Mouse (Mus musculus) layer of hippocampus, adult 8-10 months (tissue): ENCODE results near the gene Mtrex. TPM values are rescaled to one million over a fixed set of nuclear protein-coding genes. Genes with fewer than 3 reads are reported as not detected.

Experiments used
- DNase-seq, 2 experiments: peaks; one replicate each; pipeline ENCODE4 v3.0.0; 2022; ENCODE audit warnings: low spot score in 2 of 2
- total RNA-seq, 4 experiments: library from RNA; stranded (reverse); gene quantifications; 2 replicates each; pipeline ENCODE4 v1.2.4; 2022

The Mtrex gene
- total RNA-seq, 4 experiments from 2014 or later: 43.6 to 53.4 (median 51.7) TPM

DNA sequence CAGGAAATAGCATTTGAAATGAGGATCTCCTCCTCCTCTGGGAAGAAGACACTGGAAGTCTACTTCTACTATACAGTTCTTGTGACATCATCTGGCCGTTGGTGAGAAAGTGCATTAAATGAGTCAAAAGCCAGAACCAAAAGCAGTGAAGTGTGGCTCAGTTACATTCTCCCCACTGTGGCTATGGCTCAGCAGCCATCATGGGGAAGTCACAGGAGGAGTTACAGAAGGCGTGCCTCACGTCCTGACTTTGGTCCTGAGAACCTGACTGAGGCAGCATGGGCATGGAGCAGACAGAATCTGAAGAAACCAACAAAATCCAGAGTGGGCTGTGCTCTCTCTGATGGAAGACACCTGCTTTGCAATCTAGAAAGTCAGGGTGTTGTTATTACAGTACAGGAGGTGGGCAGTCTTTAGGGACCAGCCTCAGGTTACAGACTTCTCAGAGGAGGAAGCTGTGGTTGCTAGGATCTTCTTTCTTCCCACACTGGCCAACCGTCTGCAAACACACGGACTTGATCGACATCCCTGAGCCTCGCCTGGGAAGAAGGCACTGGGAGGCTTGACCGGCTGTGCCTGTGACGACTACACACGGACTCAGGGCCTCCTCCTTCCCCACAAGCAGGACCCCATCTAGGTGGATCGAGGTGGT, 57.0 kb downstream of the Mtrex start:
- no peak for DNase-seq

DNA sequence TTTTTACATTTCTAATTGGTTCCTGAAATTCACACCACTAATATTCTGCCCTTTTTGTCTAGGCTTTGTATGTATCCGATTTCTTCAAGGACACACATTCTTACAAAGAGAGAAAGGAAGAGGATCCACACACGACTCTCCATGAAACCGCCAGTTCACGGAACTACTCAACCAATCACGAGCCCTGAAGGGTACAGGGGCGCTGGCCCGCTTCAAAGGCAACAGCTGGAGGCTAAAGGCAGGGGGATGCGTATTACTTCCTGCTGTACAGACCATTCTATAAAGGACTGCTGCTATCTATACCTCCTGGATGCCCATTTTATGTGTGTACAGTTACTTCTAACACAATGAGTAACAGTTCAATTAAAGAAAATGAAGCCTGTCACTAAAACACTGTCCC, 59.8 kb downstream of the Mtrex start:
- DNase-seq: no peak

DNA sequence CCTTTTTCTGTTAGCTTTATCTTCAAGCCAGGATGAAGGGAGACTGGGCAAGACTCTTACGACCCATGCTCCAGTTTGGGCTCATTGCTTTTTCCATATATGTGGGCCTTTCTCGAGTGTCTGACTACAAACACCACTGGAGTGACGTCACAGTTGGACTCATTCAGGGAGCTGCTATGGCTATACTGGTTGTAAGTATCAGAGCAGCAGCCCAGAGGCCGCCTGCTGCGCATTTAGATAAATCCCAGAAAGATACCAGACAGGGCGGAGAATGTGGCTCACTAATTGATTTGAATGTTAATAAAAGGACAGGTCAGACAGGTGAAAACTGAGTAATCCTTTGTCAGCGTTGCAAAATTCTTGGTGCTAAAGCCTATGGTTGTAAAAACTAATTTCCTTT, 60.4 kb downstream of the Mtrex start:
- no peak for DNase-seq

DNA sequence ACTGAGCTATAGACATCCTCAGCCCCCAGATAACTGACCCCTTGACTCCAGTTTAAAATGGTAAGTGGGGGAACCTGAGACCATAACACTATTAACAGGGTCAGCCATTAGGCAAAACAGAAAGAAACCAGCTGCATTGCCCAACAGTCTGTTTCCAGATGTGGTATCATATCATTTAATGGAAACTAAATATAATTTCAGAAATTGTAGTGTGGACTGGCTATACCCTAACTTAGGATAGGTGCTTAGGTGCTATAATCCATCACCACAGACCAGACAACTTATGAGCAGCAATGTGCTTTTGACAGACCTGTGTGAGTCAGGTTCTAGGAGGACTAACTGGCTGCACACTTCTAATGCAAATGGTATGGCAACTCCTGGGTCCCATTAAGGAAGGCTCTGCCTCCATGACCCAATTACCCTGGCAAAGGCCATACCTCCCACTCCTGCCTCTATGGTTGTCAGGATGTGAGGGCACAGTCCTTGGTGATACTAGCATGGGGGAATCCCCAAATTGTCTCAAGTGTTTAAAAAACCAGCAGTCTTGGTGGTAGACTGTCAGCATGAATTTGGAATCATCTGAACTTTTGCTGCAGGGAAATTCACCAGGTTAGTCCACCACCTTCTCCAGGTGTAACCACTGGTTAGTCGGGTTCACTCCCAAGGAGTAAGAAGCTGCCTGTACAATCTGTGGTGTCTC, 64.1 kb downstream of the Mtrex start:
- no peak for DNase-seq

DNA sequence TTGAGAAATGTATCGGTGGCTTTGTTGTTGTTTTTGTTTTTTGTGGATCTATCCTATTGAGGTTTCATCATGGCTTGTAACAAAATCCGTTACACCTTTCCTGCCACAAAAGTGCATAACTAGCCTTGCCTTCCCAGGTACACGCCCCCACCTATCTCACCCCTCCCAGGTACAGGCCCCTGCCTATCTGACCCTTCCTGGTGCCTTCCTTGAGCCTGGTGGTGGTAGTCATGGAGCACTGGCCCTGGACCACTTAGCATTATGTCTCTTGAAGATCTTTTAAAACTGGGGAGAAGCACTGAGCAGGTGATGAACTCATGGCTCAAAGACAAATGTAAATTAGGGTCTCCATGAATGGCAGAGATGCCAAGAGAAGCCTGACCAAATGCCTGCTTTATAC, 64.9 kb downstream of the Mtrex start:
- DNase-seq: no peak

DNA sequence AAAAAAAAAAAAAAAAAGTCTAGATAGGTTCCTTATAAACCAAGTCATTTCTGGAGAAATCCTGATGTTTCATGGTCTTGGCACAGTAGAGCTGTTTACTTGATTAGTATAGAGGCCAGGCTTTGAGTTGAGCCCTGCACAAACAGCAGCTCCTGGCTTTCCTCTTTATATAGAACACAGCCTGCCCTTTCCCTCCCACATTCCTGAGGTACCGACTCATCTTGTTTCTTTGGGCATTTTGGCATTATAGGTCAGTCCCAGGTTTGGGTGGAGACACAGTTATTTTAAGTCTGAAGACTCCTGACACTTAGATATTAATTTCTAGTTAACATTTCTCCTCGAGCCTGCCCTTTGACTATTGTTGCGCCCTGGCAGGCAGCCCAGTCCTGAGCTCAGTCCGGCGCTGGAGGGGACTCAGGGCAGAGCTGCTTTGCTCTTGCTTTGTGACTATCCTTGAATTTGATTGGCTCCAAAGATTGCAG, 65.3 kb downstream of the Mtrex start:
- DNase-seq: no peak

DNA sequence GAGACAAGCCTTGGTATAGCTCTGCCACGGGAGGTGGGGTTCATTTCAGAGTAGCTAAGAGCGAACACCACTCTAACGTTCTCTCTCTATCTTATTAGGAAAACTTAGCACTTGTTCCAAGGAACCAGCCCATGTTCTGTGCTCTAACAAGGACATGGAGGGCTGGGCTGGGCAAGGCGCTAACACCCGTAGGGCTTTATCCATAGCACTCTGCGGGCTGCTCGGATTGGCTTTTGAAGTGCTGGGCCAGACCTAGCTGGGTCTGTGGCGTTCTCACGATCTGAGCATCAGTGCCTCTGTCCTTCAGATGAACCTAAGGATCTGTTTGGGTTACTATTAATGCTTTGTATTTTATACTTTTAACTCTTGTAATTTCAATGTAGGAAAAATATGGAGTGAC, 66.3 kb downstream of the Mtrex start:
- DNase-seq: no peak

DNA sequence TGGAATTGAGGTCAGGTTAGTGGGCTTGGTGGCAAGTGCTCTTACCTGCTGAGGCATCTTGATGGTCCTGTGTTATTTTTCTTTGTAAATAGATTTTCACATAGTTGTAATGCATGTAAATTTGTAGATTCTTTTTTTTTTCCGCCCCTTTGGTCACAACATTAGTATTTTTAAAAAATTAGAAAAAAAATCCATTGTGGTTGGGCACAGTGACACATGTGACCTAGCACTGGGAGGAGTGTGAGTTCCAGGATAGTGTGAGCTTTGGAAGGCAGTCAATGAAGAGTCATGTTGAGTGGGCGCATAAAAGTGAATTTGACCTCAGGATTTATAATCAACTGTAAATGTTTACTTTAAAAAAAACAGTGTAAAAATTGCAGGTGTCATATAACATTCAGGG, 66.8 kb downstream of the Mtrex start:
- DNase-seq: no peak

DNA sequence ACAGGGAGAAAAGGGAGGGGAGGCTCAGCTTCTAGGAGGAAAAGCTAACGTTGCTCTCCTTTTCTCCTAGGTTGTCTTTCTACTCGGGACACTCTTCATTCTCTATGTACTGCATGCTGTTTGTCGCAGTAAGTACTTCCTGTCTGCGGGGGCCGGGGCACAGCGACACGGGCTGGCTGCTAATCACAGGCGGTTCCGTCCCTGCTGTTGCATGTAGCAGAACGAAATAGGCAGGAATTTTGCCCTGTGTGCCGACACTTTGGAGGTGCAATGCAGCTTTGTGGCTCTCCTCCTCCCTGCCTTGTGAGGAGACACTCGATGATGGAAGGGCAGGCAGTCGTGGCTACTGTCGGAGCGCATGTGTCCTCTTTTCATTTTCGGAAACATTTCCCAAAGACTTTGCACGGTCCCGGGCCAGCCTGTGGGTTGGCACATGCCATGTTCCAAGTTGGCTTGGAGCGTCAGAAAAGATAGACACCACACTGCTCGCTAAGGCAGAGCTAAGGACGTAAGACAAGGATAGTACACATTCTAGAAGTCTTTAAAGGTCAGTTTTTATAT, 67.5 kb downstream of the Mtrex start:
- DNase-seq: no peak

DNA sequence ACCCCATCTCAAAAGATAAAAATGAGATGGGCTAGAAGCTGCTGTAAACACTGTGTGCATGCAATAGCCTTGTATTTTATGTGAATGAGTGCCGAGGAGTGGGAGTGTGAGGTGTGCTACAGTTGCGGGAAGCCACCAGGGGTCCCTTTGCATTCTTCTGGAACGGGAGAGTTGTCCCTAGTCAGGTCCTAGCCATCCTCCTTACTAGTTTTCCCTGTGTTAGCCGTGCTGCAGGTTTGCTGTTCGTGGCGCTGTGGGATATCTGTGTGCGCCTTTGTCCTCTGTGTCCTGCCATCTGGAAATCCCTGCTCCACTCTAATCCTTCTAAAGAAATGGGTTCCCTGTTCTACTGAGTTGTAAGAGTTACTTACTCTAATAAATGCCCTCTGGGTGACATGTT, 69.3 kb downstream of the Mtrex start:
- DNase-seq: no peak

DNA sequence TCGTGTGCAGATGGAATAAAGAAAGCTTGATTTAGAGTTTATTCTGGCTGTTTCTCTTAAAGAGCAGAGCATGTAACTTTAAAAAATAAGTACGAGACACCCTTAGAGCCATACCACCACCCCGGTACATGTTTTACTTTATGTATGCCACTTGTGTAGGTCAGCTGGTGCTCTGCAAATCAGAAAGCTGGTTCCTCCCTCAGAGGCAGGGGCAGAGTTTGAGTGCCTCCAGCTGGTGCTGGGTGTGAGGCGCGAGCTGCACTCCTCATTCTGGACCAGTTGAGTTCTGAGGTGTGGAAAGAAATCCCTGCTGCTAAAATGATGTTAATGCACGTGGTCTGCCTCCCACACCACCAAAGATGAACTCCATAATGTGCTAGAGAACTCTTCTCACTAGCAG, 72.8 kb downstream of the Mtrex start:
- DNase-seq: no peak

DNA sequence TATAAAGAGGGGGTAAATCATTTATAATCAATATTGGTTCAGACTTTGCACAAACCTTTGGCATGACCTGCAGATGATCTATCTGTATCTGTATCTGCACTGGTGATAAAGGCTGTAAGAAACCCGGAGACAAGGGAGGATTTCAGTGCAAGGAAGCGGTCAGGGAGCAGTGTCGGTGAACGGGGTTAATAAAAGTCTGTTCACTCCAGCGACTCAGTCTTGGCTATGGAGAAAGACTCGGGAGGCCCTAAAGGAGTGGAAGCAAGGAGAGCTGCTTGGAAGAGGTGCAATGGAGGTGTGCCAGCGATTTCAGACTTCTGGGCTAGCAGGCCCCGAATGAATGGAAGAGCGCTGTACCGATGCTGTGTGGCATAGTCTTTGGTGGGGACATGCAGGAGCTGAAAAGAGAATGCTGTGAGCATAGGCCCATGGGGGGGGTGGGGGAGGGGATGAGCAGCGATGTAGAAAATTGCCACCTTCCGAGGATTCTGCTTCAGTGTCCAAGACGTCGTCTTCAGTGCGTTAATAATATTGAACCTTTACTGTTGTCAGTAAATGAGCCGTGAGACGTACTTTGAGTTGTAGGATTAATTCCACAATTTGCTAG, 73.4 kb downstream of the Mtrex start:
- DNase-seq: no peak

DNA sequence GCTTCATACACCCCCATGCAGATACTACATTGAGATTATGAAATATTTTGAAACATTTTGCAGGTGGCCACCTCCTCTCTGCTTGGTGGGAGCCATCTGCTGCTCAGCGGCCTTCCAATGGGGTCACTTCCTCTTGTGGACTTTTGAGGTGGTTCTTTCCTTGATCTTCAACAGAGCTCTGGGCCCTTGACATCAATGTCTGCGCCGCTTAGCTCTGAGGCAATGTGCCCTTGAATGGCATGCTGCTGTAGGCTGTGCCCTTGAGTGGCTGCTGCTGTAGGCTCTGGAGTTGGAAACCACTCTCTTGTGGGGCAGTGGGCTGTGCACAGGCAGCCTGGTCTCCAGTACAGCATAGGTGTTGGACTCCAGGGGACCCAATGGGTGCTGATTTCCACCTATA, 81.3 kb downstream of the Mtrex start:
- no peak for DNase-seq

DNA sequence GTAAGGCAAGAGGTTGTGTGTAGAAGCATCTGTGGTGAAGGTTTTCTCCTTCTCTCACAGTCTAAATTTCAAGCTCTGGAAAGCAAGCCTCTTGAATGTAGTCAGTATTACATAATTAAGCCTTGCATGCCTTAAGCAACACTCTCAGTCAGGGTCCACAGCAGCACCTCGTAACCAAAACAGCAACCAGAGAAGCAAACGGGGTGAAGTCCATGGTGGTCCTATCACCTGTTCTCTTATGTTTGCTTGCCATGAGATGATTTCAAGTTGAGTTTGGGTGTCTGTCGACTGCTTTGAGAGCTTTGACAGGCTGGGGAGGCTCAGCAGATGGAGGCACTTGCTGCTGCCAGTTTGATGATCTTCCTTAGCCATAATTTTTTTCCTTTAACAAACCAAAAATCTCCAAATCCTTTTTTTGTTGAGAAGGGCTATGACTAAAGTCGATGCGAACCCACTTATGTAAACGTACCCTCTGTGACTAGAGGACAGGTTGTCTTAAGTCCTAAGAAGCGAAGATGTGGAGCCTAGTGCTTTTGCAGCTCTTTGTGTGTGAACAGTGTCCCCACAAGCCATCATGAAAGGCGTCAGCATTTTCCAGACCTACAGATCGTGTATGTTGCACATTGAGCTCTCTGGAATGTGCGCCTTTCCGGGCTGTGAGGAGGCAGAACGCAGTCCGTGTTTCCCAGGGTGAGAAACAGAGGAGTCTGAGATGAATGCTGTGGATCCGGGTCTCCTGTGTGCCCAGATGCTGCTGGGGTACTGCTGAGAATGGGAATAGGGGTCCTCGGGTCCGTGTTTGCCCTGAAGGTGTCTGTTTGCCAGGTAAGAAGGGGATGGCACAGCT, 86.7 kb downstream of the Mtrex start:
- peak; percentile 37 to 50 for DNase-seq

DNA sequence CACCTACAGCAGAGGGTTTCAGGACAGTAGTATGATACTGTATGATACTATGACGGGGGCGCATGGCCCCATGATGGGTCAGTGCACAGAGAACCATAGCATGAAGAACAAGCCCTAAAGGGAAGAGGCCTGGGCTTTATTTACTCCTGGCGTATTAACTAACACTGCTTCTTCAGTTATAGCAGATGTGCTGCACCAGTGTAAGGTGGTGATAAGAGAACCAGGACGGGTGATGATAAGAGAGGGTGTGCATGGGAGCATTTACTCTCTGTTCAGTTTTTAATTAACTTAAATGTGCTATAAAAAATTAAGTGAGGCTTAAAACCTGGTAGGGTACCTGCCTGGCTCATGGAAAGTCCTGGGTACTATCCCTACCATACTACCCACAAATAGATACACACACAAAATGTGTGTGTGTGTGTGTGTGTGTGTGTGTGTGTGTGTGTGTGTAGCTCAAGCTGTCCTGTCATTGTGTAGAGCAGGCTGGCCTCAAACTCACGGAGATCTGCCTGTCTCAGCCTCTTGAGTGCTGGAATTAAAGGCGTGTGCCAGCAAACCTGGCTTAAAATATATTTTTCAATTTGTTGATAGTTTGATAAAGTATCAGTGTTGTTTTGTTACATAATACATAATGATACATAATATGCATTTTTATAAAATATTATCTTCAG, 88.5 kb downstream of the Mtrex start:
- no peak for DNase-seq

DNA sequence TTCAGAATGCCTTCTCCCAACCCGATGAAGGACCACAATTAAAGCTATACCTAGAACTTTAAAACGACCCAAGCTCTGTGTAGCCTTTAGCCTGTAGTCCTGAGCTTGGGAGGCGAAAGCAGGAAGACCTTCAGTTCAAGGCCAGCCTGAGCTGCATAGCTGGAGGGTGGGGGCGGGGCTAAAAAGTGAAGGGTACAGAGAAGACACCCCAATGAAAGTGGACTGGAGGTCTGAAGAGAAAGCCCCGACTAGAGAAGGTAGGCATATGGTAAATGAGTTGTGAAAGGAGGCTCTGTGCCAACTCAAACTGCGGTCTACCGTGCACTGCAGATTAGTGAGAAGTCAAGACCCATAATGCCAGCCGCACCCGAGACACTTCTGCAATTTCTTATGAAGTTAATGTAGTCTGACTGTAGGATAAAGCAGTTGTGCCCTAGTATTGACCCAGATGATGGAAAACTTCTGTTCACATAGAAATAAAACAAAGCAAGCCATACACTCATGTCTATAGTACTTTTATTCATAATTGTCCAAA, 89.5 kb downstream of the Mtrex start:
- no peak for DNase-seq

DNA sequence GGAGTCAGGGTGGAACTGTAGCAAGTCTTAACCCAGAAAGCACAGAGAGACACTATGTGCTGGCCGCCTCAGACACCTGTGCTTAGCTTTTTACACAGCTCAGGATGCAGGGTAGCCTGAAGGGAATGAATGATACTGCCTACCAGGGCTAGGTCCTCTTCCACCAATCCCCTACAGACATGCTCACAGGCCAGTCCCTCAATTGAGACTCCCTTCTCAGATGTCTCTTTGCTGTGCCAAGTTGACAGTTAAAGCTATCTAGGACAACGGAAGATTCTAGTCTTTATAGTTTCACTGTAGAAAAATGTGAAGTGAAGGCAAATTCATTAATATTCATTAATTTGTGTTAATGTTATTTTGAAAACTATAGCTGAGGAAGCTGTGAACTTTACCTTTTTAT, 90.2 kb downstream of the Mtrex start:
- no peak for DNase-seq

DNA sequence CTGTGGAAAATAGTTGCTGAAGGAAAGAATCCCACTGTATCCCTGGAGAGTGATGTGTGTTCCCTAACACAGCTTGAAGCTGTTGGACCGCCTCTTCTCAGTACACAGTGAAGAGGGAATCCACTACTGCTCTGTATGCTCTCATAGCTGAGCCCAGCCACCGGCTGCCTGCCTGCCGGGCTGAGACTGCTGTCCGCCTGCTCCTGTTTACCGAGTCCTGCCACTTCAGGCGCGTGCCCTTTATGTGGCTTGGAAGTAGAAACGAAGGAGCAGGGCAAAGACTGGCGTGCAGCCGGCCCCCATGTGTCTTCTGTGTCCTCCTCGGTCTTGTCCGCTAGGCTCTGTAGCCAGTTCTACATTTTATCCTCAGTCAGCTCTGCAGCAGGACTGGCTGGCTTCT, 92.1 kb downstream of the Mtrex start:
- no peak for DNase-seq

DNA sequence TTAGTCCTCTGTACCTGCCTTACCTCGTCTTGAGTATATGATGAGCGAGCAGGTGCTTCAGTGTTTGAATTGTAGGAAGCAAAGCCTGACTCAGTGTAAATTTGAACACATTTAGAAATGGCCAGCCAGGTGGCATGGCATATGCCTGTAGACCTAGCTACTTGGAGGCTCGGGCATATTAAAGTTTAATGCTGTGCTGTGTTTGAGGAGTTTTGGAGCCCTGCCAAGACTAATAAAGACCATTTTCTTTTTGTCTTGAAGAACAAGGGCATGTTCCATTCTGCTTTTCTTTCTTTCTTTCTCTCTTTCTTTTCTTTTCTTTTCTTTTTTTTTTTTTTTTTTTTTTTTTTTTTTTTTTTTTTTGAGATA, 93.3 kb downstream of the Mtrex start:
- DNase-seq: no peak

DNA sequence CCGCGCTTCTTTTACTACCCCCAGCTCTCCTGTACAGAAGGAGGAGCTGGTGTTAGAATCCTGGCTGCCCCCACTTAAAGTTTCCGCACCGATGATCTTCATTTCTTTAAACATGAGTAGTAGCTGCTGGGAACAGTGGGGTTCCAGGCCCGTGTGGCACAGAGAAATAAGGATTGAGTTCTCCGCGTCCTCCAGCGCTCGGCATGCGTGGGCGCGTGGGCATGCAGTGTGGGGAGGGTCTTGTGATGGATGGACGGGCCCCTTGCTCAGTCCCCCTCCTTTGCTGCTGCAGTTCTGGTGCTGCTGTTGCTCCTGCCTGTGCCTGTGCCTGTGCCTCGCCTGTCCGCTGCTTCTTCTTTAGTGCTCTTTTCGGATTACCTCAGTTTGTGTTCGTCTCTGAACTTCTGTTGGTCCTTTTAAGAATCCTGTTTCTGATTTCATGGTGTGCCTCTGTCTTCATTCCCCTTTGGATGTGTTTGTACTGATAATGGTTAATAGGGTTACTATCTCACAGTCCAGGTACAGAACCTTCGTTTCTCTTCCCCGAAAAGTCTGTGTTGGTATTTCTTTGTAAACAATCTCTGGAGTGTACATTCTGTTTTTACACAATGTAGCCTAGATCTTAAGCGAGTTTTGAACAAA, 93.8 kb downstream of the Mtrex start:
- no peak for DNase-seq
